Mouse (Mus musculus) E14TG2a.4 (cell line): ENCODE results near the gene Gm10803.

ENCODE experiments used
- CTCF ChIP-seq: conservative IDR thresholded peaks from 2 replicates; pipeline ENCODE4 v1.5.1; 2014; ENCODE audit warnings: low read length
- NANOG ChIP-seq: IDR thresholded peaks from 2 replicates; pipeline ENCODE4 v1.6.1; 2014; ENCODE audit warnings: borderline replicate concordance, low read length, mixed read lengths

DNA sequence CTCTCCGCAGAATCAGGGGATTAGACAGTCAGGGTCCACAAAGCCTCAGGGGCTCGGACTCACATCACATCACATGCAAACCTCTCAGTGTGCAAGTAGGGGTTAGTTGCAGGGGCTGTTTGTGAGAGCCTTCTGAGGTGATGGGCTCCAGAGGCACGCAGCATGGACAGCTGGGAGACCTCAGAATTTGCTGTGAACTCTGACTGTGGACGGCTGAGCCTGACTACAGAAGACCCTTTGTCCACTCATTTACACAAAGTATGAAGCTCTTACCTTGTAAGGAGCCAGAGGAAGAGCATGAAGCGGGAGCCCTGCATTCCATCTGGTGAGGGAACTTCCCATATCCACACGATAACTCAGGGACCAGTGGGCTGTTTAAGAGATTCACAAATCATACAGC lies 5.3 kb downstream of the Gm10803 start:
- no peak for TF ChIP-seq CTCF
- no peak for TF ChIP-seq NANOG
